Mouse (Mus musculus) liver, embryonic 14.5 days (tissue): ENCODE results near the gene Rdh13.

ENCODE experiments used
- CTCF ChIP-seq: IDR thresholded peaks from 2 replicates; pipeline ENCODE4 v1.5.1; 2016; ENCODE audit warnings: antibody characterized with exemption, low read depth, control low read depth
- EP300 ChIP-seq: IDR thresholded peaks from 2 replicates; pipeline ENCODE4 v1.6.1; 2016; ENCODE audit warnings: antibody characterized with exemption, low read depth

- no peak for TF ChIP-seq CTCF
- no peak for TF ChIP-seq EP300
These were observed 15.4 kb upstream of the Rdh13 start, which contains the start of gene Eps8l1 for GRCm38 (mm10) chr7:4460576-4461434.
